Mouse (Mus musculus): ENCODE measurements around the gene Cep55. TPM values are rescaled to one million over a fixed set of nuclear protein-coding genes. Genes with fewer than 3 reads are reported as not detected.

Gene Cep55
- total RNA-seq, 4 experiments from 2014 or later = 0.12 to 0.61 (median 0.25) TPM

DNA sequence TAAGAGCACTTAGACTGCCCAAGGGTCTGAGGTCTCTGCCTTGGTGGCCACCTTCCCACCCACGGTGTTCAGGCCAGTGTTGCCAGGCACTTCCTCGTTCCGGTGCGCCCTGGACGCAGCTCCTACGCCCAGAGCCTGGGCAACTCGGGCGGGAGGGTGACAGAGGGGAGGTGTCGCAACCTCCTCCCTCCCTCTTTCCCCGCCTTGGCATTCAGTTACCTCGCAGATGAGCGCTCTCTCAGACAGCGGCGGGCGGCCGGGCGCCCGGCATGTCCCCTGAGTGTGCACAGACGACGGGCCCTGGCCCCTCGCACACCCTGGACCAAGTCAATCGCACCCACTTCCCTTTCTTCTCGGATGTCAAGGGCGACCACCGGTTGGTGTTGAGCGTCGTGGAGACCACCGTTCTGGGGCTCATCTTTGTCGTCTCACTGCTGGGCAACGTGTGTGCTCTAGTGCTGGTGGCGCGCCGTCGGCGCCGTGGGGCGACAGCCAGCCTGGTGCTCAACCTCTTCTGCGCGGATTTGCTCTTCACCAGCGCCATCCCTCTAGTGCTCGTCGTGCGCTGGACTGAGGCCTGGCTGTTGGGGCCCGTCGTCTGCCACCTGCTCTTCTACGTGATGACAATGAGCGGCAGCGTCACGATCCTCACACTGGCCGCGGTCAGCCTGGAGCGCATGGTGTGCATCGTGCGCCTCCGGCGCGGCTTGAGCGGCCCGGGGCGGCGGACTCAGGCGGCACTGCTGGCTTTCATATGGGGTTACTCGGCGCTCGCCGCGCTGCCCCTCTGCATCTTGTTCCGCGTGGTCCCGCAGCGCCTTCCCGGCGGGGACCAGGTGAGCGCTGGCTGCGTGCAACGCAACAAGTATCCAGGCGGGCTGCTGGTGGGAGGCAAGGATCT is 42.3 kb downstream of the Cep55 start, which contains the start of gene Ffar4:
Gene Ffar4 (plus strand): TSS at position 214 of the 901 bp plus-strand sequence.
- no peak for DNase-seq (ENCODE audit: low spot score in 2 of 2)

DNA sequence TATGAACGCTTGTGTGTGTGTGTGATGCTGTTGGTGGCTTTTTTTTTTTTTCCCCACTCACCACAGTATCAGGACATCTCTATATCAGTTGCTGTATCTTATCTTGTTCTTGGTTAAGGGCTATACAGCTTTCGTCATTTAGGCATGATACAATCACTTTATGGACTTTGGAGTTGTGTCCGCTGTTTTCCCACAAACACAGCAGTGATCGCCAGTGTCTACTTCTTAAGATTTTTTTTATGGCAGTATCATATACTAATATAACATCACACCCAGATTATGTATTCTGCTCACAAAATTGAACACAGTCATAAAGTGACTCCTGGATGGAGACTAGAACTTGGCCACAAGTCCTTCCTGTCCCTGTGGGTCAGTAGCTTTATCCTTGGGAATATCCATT is 53.1 kb downstream of the Cep55 start:
- no peak for DNase-seq (ENCODE audit: low spot score in 2 of 2)

DNA sequence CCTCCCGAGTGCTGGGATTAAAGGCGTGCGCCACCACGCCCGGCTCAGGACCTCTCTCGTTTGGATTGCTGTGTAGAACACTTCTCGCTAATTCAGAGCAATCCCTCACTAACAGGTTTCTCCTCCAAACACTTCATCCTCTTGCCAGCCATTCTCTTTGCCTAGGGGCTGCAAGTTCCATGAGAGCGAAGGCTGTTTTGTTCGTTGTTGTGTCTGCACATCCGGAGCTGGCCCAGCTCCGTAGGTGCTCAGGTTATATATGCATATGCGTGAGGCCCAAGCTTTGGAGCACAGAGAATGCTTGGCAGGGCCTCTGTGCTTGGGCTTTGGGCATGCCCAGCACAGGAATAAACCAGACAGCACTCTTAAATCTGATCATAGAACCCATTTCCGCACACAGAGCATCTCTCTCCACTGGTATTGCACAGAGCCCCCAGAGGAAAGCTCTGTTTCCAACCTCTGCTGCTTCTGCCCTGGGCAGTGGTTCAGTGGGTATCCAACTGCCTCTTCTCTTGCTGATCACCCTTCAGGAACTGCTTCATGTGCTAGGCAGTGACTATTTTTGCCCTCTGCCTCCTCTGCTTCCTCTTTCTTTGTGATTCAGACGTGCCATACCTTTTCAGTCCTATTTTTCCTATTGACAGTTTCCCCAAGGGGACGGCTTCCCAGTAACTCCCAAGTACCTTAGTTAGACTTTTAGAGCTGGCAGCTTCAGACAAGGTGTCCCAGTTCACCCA is 54.9 kb downstream of the Cep55 start:
- DNase-seq (ENCODE audit: low spot score in 2 of 2) = no peak

DNA sequence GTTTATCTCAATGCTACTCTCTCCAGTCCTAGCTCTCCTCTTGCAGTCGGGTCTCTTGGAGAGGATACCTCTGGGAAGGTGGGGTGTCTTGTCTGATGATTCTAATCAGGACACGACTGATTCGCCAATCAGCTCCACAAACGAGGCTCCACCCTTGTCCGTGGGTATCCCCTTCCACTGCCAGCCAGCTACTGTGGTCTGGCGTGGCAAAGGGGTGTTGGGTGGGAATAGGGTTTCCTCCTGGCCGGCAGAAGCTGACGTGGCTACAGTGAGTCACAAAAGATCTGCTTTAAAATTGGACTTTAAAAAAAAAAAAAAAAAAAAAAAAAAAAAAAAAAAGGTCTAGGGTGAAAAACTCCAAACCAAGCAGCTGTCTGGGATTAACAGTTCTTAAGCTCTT is 56.2 kb downstream of the Cep55 start:
- no peak for DNase-seq (ENCODE audit: low spot score in 2 of 2)

DNA sequence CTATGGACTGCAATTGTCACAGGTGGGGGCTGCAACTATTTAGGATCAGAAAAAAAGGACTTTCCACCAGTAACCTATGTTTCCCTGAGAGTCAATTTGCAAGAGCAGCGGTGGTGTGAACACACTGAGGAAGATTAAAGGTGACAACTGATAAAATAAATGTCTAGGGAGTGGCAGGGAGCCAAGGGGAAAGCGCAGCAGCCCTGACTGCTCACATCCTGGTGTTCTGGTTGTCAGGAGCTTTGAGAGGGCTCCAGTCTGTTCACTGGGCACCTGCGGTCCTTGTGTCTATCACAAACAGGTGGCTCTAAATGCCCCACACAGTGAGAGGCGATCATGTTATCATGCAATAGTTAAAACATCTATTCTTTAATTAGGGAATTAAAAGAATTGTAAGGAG is 57.8 kb downstream of the Cep55 start:
- no peak for DNase-seq (ENCODE audit: low spot score in 2 of 2)

DNA sequence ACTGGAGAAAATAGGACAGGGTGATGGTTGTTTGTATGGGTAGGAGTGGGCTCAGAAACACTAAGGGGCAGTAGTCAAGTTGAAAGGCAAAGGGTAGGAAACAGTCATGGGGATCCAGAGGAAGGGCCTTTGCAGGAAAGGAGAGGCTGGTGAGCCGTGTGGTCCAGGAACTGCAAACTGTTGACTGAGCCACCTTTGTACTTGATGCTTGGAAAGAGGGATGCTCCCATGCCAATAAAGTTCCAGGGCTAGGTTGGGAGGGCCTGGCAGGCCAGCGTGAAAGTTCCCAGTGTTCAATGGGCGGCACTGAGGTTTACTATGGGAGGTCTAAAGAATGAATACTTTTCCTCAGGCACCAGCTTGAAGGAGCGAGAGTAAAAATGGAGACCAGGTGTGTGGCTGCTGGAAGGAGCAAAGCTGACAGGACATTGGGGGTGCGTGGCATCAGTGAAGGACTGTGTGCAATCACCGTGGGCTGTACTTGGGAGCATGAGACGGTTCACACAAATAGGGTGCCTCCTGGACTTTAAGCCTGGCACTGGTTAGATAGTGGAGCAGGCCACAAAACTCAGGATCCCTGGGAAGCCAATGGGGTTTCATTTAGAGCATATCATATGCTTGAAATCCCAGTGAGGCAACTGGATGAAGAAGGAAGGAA is 60.2 kb downstream of the Cep55 start:
- no peak for DNase-seq (ENCODE audit: low spot score in 2 of 2)

DNA sequence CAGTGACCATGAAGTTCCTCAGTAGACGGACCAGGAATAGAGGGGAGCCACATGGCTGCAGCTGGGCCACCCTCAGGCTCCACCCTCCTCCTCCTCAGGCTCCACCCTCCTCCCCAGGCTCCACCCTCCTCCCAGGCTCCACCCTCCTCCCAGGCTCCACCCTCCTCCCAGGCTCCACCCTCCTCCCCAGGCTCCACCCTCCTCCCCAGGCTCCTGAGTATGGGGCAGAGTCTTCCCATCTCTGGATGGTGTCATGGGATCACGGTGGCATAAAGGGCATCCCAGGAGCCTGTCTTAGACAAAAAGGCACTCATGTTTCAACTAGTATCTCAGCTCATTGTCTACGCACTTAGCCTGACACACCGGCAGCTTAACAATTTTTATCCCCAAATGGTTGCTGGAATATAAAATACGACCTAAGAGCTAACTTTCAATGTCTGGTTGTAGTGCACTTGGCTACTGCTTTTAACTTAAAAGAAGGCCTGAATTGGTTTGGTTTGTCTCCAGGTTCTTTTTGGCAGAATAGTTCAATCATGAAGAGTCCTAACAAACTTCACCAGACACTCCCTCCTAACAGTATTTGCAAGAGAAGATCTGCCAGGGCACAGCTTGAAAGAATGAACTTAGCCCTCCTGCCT is 65.4 kb downstream of the Cep55 start:
- DNase-seq (ENCODE audit: low spot score in 2 of 2) = no peak

DNA sequence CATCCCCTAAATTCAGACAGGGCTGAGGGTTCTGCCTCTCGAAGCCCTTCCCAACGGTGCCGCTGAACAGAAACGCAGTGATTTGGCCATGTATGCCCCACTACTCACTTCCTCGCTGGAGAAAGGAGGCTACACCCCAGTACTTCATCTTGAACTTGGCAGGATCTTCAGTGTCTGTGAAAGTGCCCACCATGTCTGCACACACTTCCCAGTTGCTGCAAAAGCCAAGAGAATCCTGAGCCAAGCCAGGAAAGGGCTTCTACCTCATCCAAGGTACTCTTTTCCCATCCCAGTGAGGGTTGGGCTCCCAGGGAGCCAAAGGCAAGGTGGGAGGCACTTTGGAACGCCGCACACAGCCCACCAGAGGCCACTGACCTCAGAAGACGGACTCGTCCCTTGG is 69.1 kb downstream of the Cep55 start:
- DNase-seq (ENCODE audit: low spot score in 2 of 2) = no peak

Other genes with a start within 250 kb of the Cep55 start
- 1 to 10 TPM; 6.5 to 8.2 (median 6.7) TPM for gene Myof, start 11.4 kb upstream of the Cep55 start, total RNA-seq (2022)
- gene Ffar4, start 42.1 kb downstream of the Cep55 start, total RNA-seq (2022) = under 1 TPM in 1 of 4 experiments, not detected in 3; 0.27 TPM
- gene Rbp4, start 70.3 kb downstream of the Cep55 start, total RNA-seq (2022) = 10 to 100 TPM; 12.5 to 17.3 (median 14.8) TPM
- under 1 TPM in 2 of 4 experiments, not detected in 2; 0.13 to 0.21 TPM for gene Pde6c, start 77.8 kb downstream of the Cep55 start, total RNA-seq (2022)
- gene Fra10ac1, start 169.1 kb downstream of the Cep55 start, total RNA-seq (2022) = 10 to 100 TPM; 16.7 to 21.3 (median 19.1) TPM
- gene Lgi1, start 209.5 kb downstream of the Cep55 start, total RNA-seq (2022) = 100 to 1,000 TPM; 159 to 183 (median 172) TPM

Data from layer of hippocampus, adult 8-10 months (tissue).